Mouse (Mus musculus) large intestine, adult 2 months (tissue): ENCODE measurements around the gene Dag1. TPM values are rescaled to one million over a fixed set of nuclear protein-coding genes. Genes with fewer than 3 reads are reported as not detected.
A peak's percentile ranks its signal among the peaks of the same experiment; 100 is the strongest.
"Not testable (repeated sequence)": the region's sequence is repeated elsewhere in the genome, so short reads cannot be mapped to it uniquely, and the experiment has no call there.

Experiments
- DNase-seq: peaks from one replicate; pipeline ENCODE4 v3.0.0-alpha.2; 2012; ENCODE audit warnings: low read depth, low spot score
- WGBS: fragments of 180-500 bp; shearing (Covaris S2); methylation state at CpG from one replicate; pipeline ENCODE4 v1.1.7; 2018; 5-methylcytosine and 5-hydroxymethylcytosine counted together
- polyA plus RNA-seq: library from polyadenylated mRNA; depleted of rRNA; stranded (reverse); fragments of >200 nt; gene quantifications from 2 replicates; pipeline ENCODE4 v1.2.3, GENCODE M21; 2012

Gene Dag1
- polyA plus RNA-seq, 1 experiment = 33.9 TPM

- WGBS = 70% methylated on average over 6 of the region's 6 CpGs
- not testable (repeated sequence) for DNase-seq
These were observed 67.5 kb downstream of the Dag1 start for GRCm38 (mm10) chr9:108196222-108196621.

DNA sequence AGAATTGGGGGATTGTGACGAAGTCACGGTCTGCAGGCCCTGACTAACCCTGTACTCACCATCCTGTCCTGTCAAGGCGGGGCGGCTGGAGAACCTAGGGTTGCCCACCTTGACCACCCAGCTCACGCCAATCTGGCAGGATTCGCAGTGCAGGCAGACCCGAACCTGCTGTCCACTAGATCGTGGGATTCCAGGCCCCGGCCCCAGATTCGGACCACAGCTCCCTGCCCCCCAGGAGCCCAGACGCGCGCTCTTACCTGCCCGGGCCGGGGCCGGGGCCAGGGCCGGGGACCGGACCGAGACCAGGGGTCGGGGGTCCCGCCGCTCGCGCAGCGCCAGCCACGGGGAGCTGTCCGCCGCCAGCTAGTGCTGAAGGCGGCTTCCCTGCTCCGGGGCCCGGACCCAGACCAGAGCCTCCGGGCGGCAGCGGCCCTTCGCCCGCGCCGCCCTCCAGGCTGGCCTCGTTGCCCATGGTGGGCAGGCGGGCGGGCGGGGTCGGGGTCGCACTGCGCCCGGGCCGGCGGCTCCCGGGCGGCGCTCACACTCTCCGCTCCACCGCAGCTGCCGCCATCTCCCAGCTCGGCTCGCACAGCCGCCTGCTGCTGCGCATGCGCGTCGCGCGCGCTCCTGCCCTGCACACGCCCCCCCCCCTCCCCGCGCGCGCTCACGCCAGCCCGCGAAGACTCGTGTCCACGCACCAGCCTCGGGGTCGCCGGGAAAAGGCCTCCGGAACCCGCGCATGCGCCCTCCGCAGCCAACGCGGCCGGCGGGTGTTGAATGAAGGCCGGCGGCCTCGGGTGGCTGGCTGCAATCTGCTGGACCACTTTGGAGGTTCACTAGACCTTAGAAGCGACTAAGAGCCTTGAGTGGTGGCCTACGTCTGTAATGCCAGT lies 73.7 kb downstream of the Dag1 start, which contains the start of gene Bsn:
Gene Bsn, minus strand, starts transcription at position 598 of the 893 bp plus-strand sequence.
- WGBS = 2% methylated on average over 85 of the region's 91 CpGs

GRCm38 (mm10) chr9:108189488-108189786 lies 74.3 kb downstream of the Dag1 start:
- no peak for DNase-seq
- WGBS = 49% methylated on average over 5 of the region's 5 CpGs

More for the DNA sequence above, 73.7 kb downstream of the Dag1 start, which contains the start of gene Bsn:
- DNase-seq = no peak

GRCm38 (mm10) chr9:108189023-108189422 lies 74.7 kb downstream of the Dag1 start:
- DNase-seq = no peak
- WGBS = 79% methylated on average over 7 of the region's 7 CpGs

DNA sequence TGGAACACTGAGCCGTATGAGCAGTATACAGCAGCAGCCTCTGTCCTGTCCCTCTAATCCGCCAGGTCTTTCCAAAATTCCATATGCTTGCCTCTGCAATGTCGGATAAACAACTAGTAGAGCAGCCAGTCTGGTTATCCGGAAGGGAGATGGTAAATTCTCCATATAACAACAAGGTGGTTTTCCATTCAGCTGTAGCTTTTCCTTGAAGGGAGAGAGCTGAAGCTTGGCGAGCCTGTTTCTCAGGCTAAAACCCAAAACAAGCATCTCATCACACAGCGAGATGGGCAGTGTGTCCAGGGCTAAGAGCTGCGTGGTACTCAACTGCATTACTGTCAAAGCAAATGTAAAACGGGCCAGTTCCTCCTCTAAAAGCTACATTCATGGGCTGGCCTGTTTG lies 75.2 kb downstream of the Dag1 start:
- WGBS = 76% methylated on average over 8 of the region's 8 CpGs
- DNase-seq = no peak

DNA sequence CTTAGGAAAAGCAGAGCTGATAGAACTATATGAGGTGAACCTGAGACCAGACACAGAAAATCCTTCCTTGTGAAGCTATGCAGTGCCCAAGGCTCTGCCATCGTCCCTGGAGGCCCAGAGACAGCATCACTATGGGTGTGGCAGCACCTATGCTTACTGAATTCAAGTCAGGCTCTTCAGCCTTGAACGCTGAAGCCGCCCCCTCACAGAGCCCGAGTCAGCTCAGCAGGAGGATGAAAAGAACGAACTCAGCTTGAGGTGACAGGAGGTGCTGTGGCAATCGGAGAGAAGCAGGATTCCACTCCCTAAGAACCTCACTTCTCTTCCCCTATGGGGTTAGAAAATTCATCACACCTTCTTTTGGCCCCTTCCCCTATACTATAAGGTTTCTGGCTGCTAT lies 76.1 kb downstream of the Dag1 start:
- WGBS = 35% methylated on average over 6 of the region's 6 CpGs

GRCm38 (mm10) chr9:108185786-108186185 lies 78.0 kb downstream of the Dag1 start:
- no peak for DNase-seq
- 75% methylated on average over 8 of the region's 8 CpGs for WGBS

More for the DNA sequence above, 76.1 kb downstream of the Dag1 start:
- DNase-seq = no peak

- no peak for DNase-seq
- WGBS = 92% methylated on average over 19 of the region's 19 CpGs
These were observed 80.2 kb downstream of the Dag1 start for GRCm38 (mm10) chr9:108183531-108183994.

DNA sequence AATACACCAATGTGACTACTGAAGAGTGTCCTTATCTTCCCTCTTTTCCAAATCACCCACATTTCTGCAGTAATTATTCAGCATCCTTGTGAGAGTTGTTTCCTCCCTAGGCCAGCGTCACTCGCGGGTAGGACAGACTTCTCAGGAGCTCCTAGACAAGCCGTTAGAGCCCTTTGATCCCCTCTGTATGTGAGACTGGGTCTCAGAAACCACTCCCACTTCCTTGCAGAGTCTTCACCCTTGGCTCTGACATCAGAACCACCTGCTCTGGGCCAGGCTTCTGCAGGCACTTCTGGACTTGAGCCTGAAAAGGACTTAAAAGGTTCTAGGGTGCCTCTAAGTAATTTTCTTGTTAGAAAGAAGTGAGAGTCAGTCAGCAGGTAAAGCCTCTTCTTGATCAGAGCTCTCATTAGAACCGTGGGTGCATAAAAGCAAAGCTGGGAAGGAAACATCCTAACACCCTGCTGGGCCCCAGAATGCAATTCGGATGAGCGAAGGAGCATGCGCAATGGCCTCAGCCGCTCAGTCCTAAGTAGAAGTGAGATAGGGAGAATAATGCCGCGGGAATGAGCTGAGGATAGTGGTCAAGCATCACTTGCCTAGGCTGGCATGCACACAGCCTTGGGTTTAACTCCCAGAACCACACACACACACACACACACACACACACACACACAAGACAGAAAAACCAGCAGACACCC lies 80.8 kb downstream of the Dag1 start:
- WGBS = 63% methylated on average over 11 of the region's 11 CpGs
- DNase-seq = no peak

- no peak for DNase-seq
- 63% methylated on average over 5 of the region's 5 CpGs for WGBS
These were observed 85.4 kb downstream of the Dag1 start for GRCm38 (mm10) chr9:108178391-108178790.

GRCm38 (mm10) chr9:108175116-108175838 lies 88.5 kb downstream of the Dag1 start:
- no peak for DNase-seq
- whole genome bisulfite sequencing = 66% methylated on average over 19 of the region's 19 CpGs

- WGBS = 38% methylated on average over 5 of the region's 5 CpGs
- peak; percentile 22 for DNase-seq
These were observed 90.9 kb downstream of the Dag1 start for GRCm38 (mm10) chr9:108172777-108173350.

GRCm38 (mm10) chr9:108169751-108170150 lies 94.0 kb downstream of the Dag1 start:
- WGBS = 62% methylated on average over 10 of the region's 10 CpGs
- no peak for DNase-seq

- no peak for DNase-seq
- WGBS = 70% methylated on average over 8 of the region's 8 CpGs
These were observed 98.6 kb downstream of the Dag1 start for GRCm38 (mm10) chr9:108165143-108165542.

DNA sequence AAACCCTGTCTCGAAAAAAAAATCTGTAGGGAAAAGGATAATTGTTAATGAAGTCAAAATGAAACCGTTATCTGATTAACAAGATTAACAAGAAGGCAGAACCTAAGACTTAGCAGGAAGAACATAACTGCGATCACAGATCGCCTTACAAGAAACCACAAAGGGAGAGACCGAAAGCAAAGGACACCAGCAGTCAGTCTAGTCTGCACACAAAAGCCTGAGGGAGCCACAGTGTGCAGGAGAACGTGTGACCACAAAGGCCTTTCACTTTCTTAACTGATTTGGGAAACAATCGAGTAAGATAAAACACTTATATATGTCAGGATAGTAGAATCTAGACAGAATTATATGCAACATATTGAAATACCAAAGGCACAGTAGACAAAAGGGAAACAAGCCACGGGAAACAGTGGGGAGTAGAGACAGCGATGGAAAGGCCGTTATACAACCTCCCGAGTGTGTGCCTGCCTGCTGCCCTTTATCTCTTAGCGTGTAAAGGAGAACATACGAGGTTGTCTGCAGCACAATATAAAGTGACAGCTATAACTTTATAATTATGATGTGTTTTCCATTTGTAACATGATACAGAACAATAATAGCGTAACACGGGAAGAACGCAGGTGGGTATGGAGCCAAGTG lies 100.0 kb downstream of the Dag1 start:
- 83% methylated on average over 16 of the region's 16 CpGs for WGBS
- DNase-seq = no peak

- no peak for DNase-seq
- 53% methylated on average over 7 of the region's 7 CpGs for whole genome bisulfite sequencing
These were observed 105.9 kb downstream of the Dag1 start for GRCm38 (mm10) chr9:108157891-108158290.

DNA sequence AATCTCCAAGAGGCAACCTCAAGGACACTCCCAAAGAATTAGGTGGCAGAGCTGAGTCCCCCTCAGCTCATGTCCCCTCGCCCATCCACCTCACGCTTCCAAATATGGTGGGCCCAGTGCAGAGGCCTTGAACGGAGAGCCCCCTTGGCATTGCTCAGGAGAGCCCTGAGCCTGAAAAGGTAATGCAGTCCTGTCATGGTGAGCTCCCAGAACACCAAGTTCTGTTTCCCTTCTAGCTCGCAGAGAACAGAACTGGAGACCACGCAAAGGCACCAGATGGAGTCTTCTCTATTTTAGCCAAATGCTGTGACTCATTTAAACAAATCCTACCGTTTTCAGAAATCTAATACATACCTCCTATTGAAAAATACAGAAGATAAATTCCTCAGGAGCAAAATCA lies 106.3 kb downstream of the Dag1 start:
- no peak for DNase-seq
- WGBS = 80% methylated on average over 6 of the region's 6 CpGs

- 82% methylated on average over 5 of the region's 5 CpGs for WGBS
- no peak for DNase-seq
These were observed 107.0 kb downstream of the Dag1 start for GRCm38 (mm10) chr9:108156786-108157185.

GRCm38 (mm10) chr9:108154814-108155213 lies 108.9 kb downstream of the Dag1 start:
- WGBS = 89% methylated on average over 12 of the region's 12 CpGs
- DNase-seq = no peak
